Mouse (Mus musculus) liver, postnatal 0 days (tissue): Measurements from ENCODE around the gene Fras1. TPM values are rescaled to one million over a fixed set of nuclear protein-coding genes. Genes with fewer than 3 reads are reported as not detected.

Source experiments
- ATAC-seq: fragments of 200-750 bp; cut with Nextera tagmentation; 2 replicates; pipeline ENCODE4 v1.8.0; 2017; ENCODE audit warnings: mild to moderate bottlenecking, moderate library complexity
- DNase-seq: peaks from one replicate; pipeline ENCODE4 v3.0.0-alpha.2; 2016
- H3K27ac ChIP-seq: fragments of 300-500 bp; sonication (generic); 2 replicates; pipeline ENCODE4 v1.5.1; 2014; ENCODE audit warnings: antibody characterized with exemption, moderate library complexity, mild to moderate bottlenecking, low read depth
- H3K27me3 ChIP-seq: fragments of 300-500 bp; sonication (generic); 2 replicates; pipeline ENCODE4 v1.6.1; 2014; ENCODE audit warnings: low read length, control low read depth, mixed read lengths; ENCODE audit not compliant: insufficient read depth
- H3K36me3 ChIP-seq: fragments of 300-500 bp; sonication (generic); replicated peaks from 2 replicates; pipeline ENCODE4 v1.6.1; 2014; ENCODE audit warnings: mild to moderate bottlenecking, control low read depth, low read length, moderate library complexity, mixed read lengths; ENCODE audit not compliant: insufficient read depth
- H3K4me1 ChIP-seq: fragments of 300-500 bp; sonication (generic); 2 replicates; pipeline ENCODE4 v1.6.1; 2014; ENCODE audit warnings: antibody characterized with exemption, mild to moderate bottlenecking, control low read depth; ENCODE audit not compliant: insufficient read depth
- H3K4me2 ChIP-seq: fragments of 300-500 bp; sonication (generic); 2 replicates; pipeline ENCODE4 v1.6.1; 2014; ENCODE audit warnings: low read depth, mild to moderate bottlenecking, low read length, moderate library complexity, mixed read lengths
- H3K4me3 ChIP-seq: fragments of 300-500 bp; sonication (generic); 2 replicates; pipeline ENCODE4 v1.5.1; 2014; ENCODE audit warnings: low read depth, low read length
- H3K9ac ChIP-seq: fragments of 300-500 bp; sonication (generic); replicated peaks from 2 replicates; pipeline ENCODE4 v1.6.1; 2014; ENCODE audit warnings: mild to moderate bottlenecking, moderate library complexity
- H3K9me3 ChIP-seq: fragments of 300-500 bp; sonication (generic); 2 replicates; pipeline ENCODE4 v1.6.1; 2016; ENCODE audit warnings: mild to moderate bottlenecking, control low read depth, low read length, mixed read lengths
- CTCF ChIP-seq: sonication (generic); IDR thresholded peaks from 2 replicates; pipeline ENCODE4 v1.5.1; 2016; ENCODE audit warnings: antibody characterized with exemption, low read depth
- EP300 ChIP-seq: IDR thresholded peaks from 2 replicates; pipeline ENCODE4 v1.6.1; 2016; ENCODE audit warnings: antibody characterized with exemption, low read depth, mild to moderate bottlenecking
- WGBS: fragments of 180-500 bp; shearing (Covaris S2); extraction: QIAGEN DNeasy Blood & Tissue Kit; methylation state at CpG from one replicate; pipeline ENCODE4 v1.1.7; 2014; ENCODE audit not compliant: insufficient replicate concordance; 5-methylcytosine and 5-hydroxymethylcytosine counted together
- polyA plus RNA-seq: library from polyadenylated mRNA; unstranded; fragments of >200 nt; fragmentation: Nextera tagmentation; extraction: Ambion mirVana; gene quantifications from 2 replicates; pipeline ENCODE4 v1.2.1, GENCODE M21; 2015

Fras1 gene
- polyA plus RNA-seq, 1 experiment from 2014 or later = 0.41 TPM

GRCm38 (mm10) chr5:96394947-96395346 lies 21.2 kb downstream of the Fras1 start:
- Histone ChIP-seq H3K27ac (no peak overlapping the region), H3K27me3 (no peaks in the 10 kb centered on the region), H3K9me3 (no peaks in the 10 kb centered on the region), H3K4me2 (no peak overlapping the region), H3K9ac (no peak overlapping the region), H3K4me1 (no peaks in the 10 kb centered on the region), H3K36me3 (no peaks in the 10 kb centered on the region), H3K4me3 (no peak overlapping the region)
- no peak for TF ChIP-seq CTCF
- TF ChIP-seq EP300 = no peak
- no peak for DNase-seq
- WGBS = 80% methylated on average over 4 of the region's 4 CpGs
- no peak for ATAC-seq

- Histone ChIP-seq H3K4me2 (0 out of 2 replicates have a peak overlapping the region, but pooled peaks have one; percentile 18), H3K27me3 (no peaks in the 10 kb centered on the region), H3K9me3 (no peaks in the 10 kb centered on the region), H3K4me1 (no peaks in the 10 kb centered on the region), H3K4me3 (no peak overlapping the region), H3K36me3 (no peaks in the 10 kb centered on the region), H3K9ac (no peak overlapping the region), H3K27ac (no peak overlapping the region)
- TF ChIP-seq CTCF (no peak), EP300 (no peak)
- DNase-seq (peak; percentile 18), ATAC-seq (peak; percentile 60)
- 48% methylated on average over 5 of the region's 5 CpGs for whole genome bisulfite sequencing
Observed at GRCm38 (mm10) chr5:96395786-96396650, 22.3 kb downstream of the Fras1 start.

GRCm38 (mm10) chr5:96402555-96402954 lies 28.8 kb downstream of the Fras1 start:
- H3K4me3 ChIP-seq = no peak overlapping the region
- 53% methylated on average over 3 of the region's 3 CpGs for WGBS

GRCm38 (mm10) chr5:96405139-96405842 lies 31.5 kb downstream of the Fras1 start:
- 63% methylated on average over 8 of the region's 8 CpGs for WGBS
- H3K36me3 ChIP-seq = no peaks in the 10 kb centered on the region
- H3K27me3 ChIP-seq = no peaks in the 10 kb centered on the region
- H3K4me1 ChIP-seq = no peaks in the 10 kb centered on the region
- no peak overlapping the region for H3K27ac ChIP-seq
- DNase-seq (no peak), ATAC-seq (no peak)
- H3K9ac ChIP-seq = no peak overlapping the region
- TF ChIP-seq CTCF (no peak), EP300 (no peak)
- H3K4me2 ChIP-seq = no peak overlapping the region
- H3K4me3 ChIP-seq = no peak overlapping the region
- no peaks in the 10 kb centered on the region for H3K9me3 ChIP-seq

More at GRCm38 (mm10) chr5:96402555-96402954, 28.8 kb downstream of the Fras1 start:
- no peaks in the 10 kb centered on the region for H3K4me1 ChIP-seq
- no peak overlapping the region for H3K27ac ChIP-seq
- ATAC-seq (no peak), DNase-seq (no peak)
- no peaks in the 10 kb centered on the region for H3K36me3 ChIP-seq
- TF ChIP-seq CTCF = no peak
- no peak for TF ChIP-seq EP300
- no peak overlapping the region for H3K4me2 ChIP-seq
- no peaks in the 10 kb centered on the region for H3K9me3 ChIP-seq
- H3K9ac ChIP-seq = no peak overlapping the region
- no peaks in the 10 kb centered on the region for H3K27me3 ChIP-seq

- DNase-seq = no peak
- Histone ChIP-seq H3K4me1 (no peaks in the 10 kb centered on the region), H3K9me3 (no peaks in the 10 kb centered on the region), H3K9ac (no peak overlapping the region), H3K4me3 (no peak overlapping the region), H3K27ac (no peak overlapping the region), H3K4me2 (no peak overlapping the region), H3K27me3 (no peaks in the 10 kb centered on the region), H3K36me3 (no peaks in the 10 kb centered on the region)
- 64% methylated on average over 2 of the region's 2 CpGs for WGBS
- TF ChIP-seq EP300 = no peak
- no peak for TF ChIP-seq CTCF
- ATAC-seq = no peak
Observed at GRCm38 (mm10) chr5:96408291-96408690, 34.5 kb downstream of the Fras1 start.

DNA sequence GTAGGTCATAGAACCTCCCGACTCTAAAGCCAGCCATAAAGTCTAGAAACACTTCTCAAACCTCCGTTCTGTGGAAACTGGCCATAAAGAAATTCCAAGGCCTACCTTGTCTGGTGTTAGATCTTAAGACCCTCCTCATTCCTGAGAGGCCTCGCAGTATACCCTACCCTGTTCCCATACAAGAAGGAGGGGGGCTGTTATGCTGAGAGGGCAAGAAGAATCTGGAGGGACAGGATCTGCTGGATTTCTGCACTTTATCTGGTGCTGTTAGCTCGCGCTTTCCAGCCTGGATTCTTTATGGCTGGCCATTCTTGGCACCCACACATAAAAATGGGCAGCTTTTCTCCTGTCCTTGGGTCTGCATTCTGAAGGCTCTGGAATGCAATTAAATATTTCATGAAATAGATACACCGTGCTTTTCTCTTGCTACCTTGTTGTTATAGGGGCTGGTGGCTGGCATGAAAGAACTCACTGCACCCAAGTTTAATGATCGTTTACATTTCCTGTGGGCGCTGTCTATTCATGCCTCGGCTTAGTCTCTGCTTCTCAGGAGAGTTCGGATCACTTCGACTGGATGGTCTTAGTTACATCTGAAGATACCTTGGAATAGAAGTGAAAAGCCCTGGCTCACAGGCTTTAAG lies 39.1 kb downstream of the Fras1 start:
- Histone ChIP-seq H3K9me3 (no peaks in the 10 kb centered on the region), H3K27ac (no peak overlapping the region), H3K4me2 (no peak overlapping the region), H3K4me3 (no peak overlapping the region), H3K27me3 (no peaks in the 10 kb centered on the region), H3K4me1 (no peaks in the 10 kb centered on the region), H3K9ac (no peak overlapping the region), H3K36me3 (no peaks in the 10 kb centered on the region)
- no peak for ATAC-seq
- 68% methylated on average over 11 of the region's 11 CpGs for WGBS
- no peak for TF ChIP-seq EP300
- no peak for DNase-seq
